Mouse (Mus musculus) heart, postnatal 0 days (tissue): ENCODE data around the gene Rasgrp3.

Source experiments
- CTCF ChIP-seq: IDR thresholded peaks from 2 replicates; pipeline ENCODE4 v1.5.1; 2016; ENCODE audit warnings: antibody characterized with exemption, control low read depth, low read depth
- EP300 ChIP-seq: IDR thresholded peaks from 2 replicates; pipeline ENCODE4 v1.6.1; 2016; ENCODE audit warnings: antibody characterized with exemption, low read depth

- TF ChIP-seq CTCF (no peak), EP300 (no peak)
These were observed 121.3 kb downstream of the Rasgrp3 start for GRCm38 (mm10) chr17:75557031-75557430.
